Mouse (Mus musculus): Measurements from ENCODE around the gene Pgk1. TPM values are rescaled to one million over a fixed set of nuclear protein-coding genes. Genes with fewer than 3 reads are reported as not detected.

Pgk1 gene
- 265 and 289 TPM in 2 replicates for polyA plus RNA-seq (2015; fragmentation: Nextera tagmentation; extraction: Ambion mirVana)

DNA sequence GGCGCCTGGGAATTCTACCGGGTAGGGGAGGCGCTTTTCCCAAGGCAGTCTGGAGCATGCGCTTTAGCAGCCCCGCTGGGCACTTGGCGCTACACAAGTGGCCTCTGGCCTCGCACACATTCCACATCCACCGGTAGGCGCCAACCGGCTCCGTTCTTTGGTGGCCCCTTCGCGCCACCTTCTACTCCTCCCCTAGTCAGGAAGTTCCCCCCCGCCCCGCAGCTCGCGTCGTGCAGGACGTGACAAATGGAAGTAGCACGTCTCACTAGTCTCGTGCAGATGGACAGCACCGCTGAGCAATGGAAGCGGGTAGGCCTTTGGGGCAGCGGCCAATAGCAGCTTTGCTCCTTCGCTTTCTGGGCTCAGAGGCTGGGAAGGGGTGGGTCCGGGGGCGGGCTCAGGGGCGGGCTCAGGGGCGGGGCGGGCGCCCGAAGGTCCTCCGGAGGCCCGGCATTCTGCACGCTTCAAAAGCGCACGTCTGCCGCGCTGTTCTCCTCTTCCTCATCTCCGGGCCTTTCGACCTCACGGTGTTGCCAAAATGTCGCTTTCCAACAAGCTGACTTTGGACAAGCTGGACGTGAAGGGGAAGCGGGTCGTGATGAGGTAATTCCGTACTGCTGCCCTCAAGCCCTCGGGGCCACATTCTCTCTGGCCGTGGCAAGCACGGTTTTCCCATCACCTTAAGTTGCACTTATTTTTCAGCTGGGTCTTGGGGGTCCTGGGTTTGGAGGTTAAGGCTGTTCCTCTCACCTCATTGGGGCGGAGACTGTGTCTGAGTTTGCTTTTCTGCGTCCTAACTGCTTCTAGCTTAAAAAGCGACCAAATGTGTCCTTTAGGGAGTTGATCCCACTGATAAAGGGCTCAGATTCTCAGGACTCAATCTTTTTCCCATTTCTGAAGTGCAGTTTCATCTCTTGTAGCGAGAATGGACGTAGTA is at the start of gene Pgk1:
Pgk1 (plus strand) TSS at position 388 of the 937 bp plus-strand sequence.
- peak within 1 kb of the TSS; percentile 70 for H3K4me2 ChIP-seq

DNA sequence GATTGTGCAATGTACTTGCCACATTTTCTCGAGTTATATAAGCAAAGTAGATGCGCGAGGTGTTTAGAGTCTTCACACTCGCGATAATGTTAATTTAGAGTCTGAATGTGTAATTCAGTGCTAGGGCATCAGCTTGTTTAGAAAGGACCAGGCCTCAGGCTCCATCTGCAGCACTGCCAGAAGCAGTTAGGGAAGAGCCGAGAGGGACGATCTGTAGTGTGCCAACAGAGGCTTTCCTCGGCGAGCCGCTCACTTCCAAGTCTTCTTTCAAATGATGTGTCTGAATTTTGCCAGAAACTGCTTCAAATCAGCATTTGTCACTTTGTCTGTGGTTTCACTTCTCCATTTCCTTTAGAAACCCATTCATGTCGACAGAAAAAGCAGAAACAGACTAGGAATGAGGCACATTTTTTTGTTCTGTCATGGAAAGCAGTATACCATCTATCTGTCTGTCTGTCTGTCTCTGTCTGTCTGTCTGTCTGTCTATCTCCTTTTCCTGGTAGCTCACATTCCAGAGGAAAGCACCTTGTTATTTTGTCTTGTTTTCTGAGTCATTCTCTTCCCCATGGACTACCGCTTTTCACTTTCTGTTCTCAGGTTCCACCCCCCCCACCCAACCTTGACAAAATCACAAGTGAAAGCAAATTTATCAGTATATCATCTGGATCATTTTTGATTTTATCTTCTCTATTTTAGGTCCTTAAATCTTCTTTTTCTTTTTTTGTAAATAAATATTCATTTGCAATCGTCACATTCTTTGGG is 47.4 kb upstream of the Pgk1 start:
- H3K4me2 ChIP-seq = no peak overlapping the region
- H3K27me3 ChIP-seq = no peaks in the 10 kb centered on the region
- no peak for ATAC-seq (ENCODE audit: low read depth)
- no peaks in the 10 kb centered on the region for H3K4me1 ChIP-seq (replicated peaks)
- no peaks in the 10 kb centered on the region for H3K9me3 ChIP-seq
- 83% methylated on average over 13 of the region's 13 CpGs for WGBS
- H3K4me3 ChIP-seq = no peak overlapping the region
- H3K9ac ChIP-seq = no peak overlapping the region
- H3K27ac ChIP-seq (replicated peaks) = no peak overlapping the region
- no peaks in the 10 kb centered on the region for H3K36me3 ChIP-seq

More for the DNA sequence above, at the start of gene Pgk1:
- ATAC-seq (ENCODE audit: low read depth) = peak; percentile 98
- Histone ChIP-seq H3K36me3 (no peaks in the 10 kb centered on the region), H3K27me3 (no peaks in the 10 kb centered on the region), H3K27ac (replicated peaks) (peak within 1 kb of the TSS; percentile 92), H3K9ac (peak within 1 kb of the TSS; percentile 77), H3K9me3 (no peaks in the 10 kb centered on the region), H3K4me3 (peak within 1 kb of the TSS; percentile 53), H3K4me1 (replicated peaks) (peaks cover 33% of the 10 kb centered on the region)
- 16% methylated on average over 55 of the region's 55 CpGs for WGBS

DNA sequence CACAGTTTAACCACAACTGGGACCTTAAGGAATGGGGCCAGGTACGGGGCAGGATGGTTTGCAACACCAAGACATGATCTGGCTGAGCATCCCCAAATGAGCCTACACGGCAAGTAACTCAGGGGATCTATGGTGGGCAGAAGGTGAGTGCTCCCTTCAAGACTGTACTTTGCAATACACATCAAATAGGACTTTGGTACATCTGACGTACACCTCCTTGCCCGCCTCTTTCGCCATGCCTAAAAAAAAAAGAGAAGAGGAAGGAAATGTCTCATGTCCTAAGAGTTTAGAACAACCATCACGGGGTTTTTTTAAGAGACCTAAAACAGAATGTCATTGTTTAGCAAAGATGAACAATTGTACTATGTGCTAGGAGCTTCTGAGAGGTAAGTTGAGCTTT is 44.0 kb upstream of the Pgk1 start, which contains the start of gene Tlr13:
Tlr13 (plus strand) TSS at position 269 of the 400 bp plus-strand sequence.
- no peak for ATAC-seq (ENCODE audit: low read depth)
- Histone ChIP-seq H3K9ac (no peak within 1 kb of the TSS), H3K4me2 (no peak within 1 kb of the TSS), H3K4me3 (no peak within 1 kb of the TSS), H3K9me3 (no peaks in the 10 kb centered on the region), H3K27me3 (no peaks in the 10 kb centered on the region), H3K36me3 (no peaks in the 10 kb centered on the region), H3K4me1 (replicated peaks) (no peaks in the 10 kb centered on the region), H3K27ac (replicated peaks) (no peak within 1 kb of the TSS)
- 88% methylated on average over 6 of the region's 6 CpGs for WGBS

DNA sequence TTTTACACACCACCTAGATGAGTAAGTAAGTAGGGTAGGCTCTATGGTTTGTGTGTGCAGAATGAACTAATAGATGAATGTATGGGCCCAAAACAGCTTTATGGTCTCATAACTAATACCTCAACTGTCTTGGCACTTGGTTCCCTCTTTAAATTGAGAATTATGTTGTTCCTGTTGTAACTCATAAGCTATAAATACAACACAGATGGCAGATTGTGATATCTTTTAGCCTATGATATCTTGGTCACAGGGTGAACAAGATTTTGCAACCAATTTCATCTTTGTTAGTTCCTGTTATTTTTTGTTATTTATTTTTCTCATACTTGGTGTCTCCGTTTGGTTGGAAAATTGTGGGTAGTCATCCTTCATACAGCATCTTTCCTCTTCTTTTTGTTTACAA is 38.7 kb upstream of the Pgk1 start:
- H3K4me1 ChIP-seq (replicated peaks) = no peaks in the 10 kb centered on the region
- H3K9ac ChIP-seq = no peak overlapping the region
- H3K36me3 ChIP-seq = no peaks in the 10 kb centered on the region
- H3K27me3 ChIP-seq = peaks cover 3% of the 10 kb centered on the region; the same call in 1 of the 2 replicates
- no peak overlapping the region for H3K27ac ChIP-seq (replicated peaks)
- WGBS = 90% methylated on average over 1 of the region's 1 CpGs
- H3K9me3 ChIP-seq = no peaks in the 10 kb centered on the region
- H3K4me2 ChIP-seq = no peak overlapping the region
- no peak for ATAC-seq (ENCODE audit: low read depth)
- no peak overlapping the region for H3K4me3 ChIP-seq

DNA sequence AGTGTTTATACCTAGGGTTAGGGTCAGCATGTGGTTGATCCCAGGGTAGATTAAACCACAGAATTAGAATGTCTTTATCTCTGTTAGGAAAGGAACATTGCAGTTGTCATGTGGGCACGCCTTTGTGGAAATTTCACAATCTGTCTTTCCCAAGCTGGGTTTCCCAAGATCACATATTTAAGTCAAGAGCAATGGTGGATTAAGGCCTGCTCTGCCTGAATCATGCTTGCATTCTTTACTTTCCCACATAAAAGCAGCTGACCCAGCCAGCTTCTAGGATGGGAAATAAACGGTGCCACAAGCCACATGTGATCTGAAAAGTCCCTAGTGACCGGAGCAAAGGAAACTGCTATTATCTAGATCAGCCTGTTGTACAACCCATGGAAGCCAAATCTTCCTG is 37.4 kb upstream of the Pgk1 start:
- H3K27ac ChIP-seq (replicated peaks) = no peak overlapping the region
- no peaks in the 10 kb centered on the region for H3K4me1 ChIP-seq (replicated peaks)
- no peaks in the 10 kb centered on the region for H3K9me3 ChIP-seq
- no peak overlapping the region for H3K4me2 ChIP-seq
- H3K27me3 ChIP-seq = peaks cover 3% of the 10 kb centered on the region; the same call in 1 of the 2 replicates
- H3K36me3 ChIP-seq = no peaks in the 10 kb centered on the region
- H3K4me3 ChIP-seq = no peak overlapping the region
- no peak overlapping the region for H3K9ac ChIP-seq
- WGBS = 83% methylated on average over 3 of the region's 3 CpGs
- ATAC-seq (ENCODE audit: low read depth) = no peak

DNA sequence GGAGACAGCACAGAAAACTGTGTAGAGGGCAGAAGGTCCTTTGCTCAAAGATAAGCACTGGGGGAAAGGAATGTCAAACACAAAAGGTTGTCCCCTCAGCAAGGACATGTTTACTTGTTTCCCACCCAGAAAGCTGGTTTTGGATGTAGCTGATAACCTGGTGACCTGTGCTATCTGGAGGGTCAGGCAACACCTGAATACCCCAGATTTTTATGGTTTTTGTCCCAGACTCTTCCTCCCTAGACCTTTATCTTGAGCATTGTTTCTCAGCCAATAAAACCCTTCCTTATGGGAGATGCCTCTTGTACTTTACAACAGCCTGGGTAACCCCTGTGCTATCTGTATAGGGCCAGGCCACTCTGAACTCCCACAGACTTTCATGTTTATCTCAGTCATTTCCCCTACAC is 32.7 kb upstream of the Pgk1 start:
- no peaks in the 10 kb centered on the region for H3K9me3 ChIP-seq
- H3K4me1 ChIP-seq (replicated peaks) = no peaks in the 10 kb centered on the region
- H3K36me3 ChIP-seq = no peaks in the 10 kb centered on the region
- ATAC-seq (ENCODE audit: low read depth) = no peak
- peaks cover 3% of the 10 kb centered on the region; the same call in 1 of the 2 replicates for H3K27me3 ChIP-seq
- H3K4me3 ChIP-seq = no peak overlapping the region
- H3K9ac ChIP-seq = no peak overlapping the region
- no peak overlapping the region for H3K4me2 ChIP-seq
- no peak overlapping the region for H3K27ac ChIP-seq (replicated peaks)

DNA sequence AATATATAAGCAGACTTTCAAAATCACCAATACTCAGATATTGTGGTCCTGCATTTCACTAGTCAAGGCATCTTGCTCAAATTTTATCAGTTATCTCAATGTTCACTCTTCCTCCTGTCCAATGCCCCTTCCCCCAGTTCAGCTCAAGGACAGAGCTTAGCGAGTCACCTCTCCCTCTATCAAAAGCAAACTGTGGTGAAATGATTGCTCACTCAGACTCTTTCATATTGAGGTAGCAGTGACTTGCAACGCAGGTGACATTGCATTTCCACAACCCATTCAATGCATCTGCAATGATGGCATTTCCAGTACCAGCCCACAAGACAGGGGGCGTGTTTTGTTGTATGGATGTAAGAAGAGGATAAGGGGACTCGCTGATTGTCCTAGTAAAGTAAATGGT is 31.0 kb upstream of the Pgk1 start:
- Histone ChIP-seq H3K27me3 (no peaks in the 10 kb centered on the region), H3K4me2 (no peak overlapping the region), H3K36me3 (no peaks in the 10 kb centered on the region), H3K9me3 (no peaks in the 10 kb centered on the region), H3K4me3 (no peak overlapping the region), H3K9ac (no peak overlapping the region), H3K27ac (replicated peaks) (no peak overlapping the region), H3K4me1 (replicated peaks) (no peaks in the 10 kb centered on the region)
- no peak for ATAC-seq (ENCODE audit: low read depth)
- WGBS = 84% methylated on average over 4 of the region's 4 CpGs

DNA sequence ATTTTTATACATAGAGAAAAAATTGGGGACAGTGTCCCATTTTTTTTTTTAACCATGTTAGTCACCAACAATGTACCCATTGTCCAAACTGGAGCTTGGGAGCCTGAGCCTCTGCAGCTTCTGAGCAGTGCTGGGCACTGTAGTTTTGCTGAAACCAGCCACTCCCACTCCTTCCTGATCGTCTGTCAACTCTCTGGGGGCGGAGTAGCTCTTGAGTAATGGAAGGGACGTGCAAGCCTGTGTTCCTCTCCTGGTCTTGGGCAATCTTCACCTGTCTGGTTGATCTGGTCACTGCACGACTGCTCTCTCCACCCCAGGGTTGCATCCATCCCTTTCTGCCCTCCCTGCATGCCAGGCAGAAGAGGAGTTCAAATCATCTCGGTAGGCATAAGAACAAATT is 22.9 kb upstream of the Pgk1 start:
- Histone ChIP-seq H3K27me3 (no peaks in the 10 kb centered on the region), H3K4me1 (replicated peaks) (no peaks in the 10 kb centered on the region), H3K4me3 (no peak overlapping the region), H3K27ac (replicated peaks) (no peak overlapping the region), H3K4me2 (no peak overlapping the region), H3K9ac (no peak overlapping the region), H3K36me3 (no peaks in the 10 kb centered on the region), H3K9me3 (no peaks in the 10 kb centered on the region)
- no peak for ATAC-seq (ENCODE audit: low read depth)
- WGBS = 55% methylated on average over 5 of the region's 5 CpGs

DNA sequence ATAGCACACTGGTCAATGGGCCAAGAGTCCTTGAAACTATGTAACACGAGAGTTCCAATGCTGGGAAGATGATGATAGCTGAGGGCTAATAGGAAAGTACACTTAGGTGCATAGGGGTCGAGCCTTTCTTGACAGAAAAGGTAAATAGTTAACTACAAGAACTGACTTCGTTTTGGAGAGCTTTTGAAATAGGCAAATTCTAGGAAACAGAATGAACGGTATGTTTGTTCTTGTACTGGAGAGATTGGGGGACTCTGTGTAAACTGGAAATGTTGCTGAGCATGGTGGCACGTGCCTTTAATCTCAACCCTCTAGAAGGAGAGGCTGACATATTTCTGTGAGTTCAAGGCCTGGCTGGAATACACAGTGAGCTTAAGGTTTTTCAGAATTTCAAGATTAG is 22.3 kb upstream of the Pgk1 start:
- Histone ChIP-seq H3K4me2 (no peak overlapping the region), H3K4me1 (replicated peaks) (no peaks in the 10 kb centered on the region), H3K27me3 (no peaks in the 10 kb centered on the region), H3K27ac (replicated peaks) (no peak overlapping the region), H3K9ac (no peak overlapping the region), H3K36me3 (no peaks in the 10 kb centered on the region), H3K4me3 (no peak overlapping the region), H3K9me3 (no peaks in the 10 kb centered on the region)
- ATAC-seq (ENCODE audit: low read depth) = no peak
- 77% methylated on average over 5 of the region's 5 CpGs for WGBS

DNA sequence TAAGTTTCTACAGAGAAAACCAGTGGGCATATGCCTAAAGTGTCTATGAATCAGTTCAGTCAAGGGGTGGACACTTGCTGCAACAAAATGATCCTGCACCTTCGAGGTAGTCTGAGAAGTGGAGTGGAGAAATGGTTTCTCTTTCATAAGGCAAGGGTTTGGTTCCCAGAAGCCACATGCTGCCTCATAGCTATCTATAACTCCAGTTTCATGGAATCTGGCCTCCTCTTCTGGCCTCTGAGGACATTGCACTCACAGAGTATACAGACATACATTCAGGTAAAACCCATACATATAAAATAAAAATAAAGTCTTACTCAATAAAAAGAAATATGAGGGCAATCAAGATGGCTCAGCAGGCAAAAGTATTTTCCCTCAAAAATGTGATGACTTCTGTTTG is 21.8 kb upstream of the Pgk1 start:
- Histone ChIP-seq H3K9me3 (no peaks in the 10 kb centered on the region), H3K4me1 (replicated peaks) (no peaks in the 10 kb centered on the region), H3K4me3 (no peak overlapping the region), H3K36me3 (no peaks in the 10 kb centered on the region), H3K27ac (replicated peaks) (no peak overlapping the region), H3K9ac (no peak overlapping the region), H3K4me2 (no peak overlapping the region), H3K27me3 (no peaks in the 10 kb centered on the region)
- no peak for ATAC-seq (ENCODE audit: low read depth)
- WGBS = 77% methylated on average over 1 of the region's 1 CpGs

DNA sequence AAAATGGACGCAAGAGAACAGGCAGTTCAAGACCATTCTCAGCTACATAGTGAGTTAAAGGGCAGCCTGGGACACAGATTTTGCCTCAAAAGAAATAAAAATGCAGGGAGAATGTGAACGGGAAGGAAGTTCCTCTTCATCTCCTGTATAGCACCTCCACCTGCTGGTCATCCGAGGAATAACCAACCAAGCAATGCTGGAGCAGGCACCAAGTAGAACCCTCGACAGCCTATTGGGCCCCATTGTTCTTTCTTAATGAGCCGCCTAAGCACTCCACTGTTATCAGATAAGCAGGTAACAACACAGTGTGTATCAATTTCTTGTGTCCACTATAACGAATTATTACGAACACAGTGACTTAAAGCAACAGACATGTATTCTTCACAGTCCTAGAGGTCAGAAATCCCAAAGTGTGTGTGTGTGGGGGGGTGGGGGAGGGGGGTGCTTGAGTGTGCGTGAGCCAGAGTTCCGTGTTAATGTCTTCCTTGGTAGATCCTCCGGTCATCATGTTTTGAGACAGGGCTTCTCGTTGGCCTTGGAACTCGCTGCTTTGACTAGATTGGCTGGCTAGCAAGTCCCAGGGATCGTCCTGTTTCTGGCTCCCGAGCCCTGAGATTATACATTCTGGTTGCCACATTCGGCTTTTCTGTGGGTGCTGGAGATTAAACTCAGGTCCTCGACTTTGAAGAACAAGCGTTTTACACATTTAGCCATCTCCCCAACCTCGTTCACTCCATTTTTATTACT is 15.6 kb upstream of the Pgk1 start:
- H3K9ac ChIP-seq = peak overlapping the region; percentile 49; the same call in 1 of the 2 replicates
- no peaks in the 10 kb centered on the region for H3K27me3 ChIP-seq
- no peaks in the 10 kb centered on the region for H3K36me3 ChIP-seq
- H3K9me3 ChIP-seq = no peaks in the 10 kb centered on the region
- 27% methylated on average over 18 of the region's 18 CpGs for WGBS
- no peak overlapping the region for H3K27ac ChIP-seq (replicated peaks)
- peak overlapping the region; percentile 49 for H3K4me2 ChIP-seq
- peak overlapping the region; percentile 29 for H3K4me3 ChIP-seq
- H3K4me1 ChIP-seq (replicated peaks) = no peaks in the 10 kb centered on the region
- ATAC-seq (ENCODE audit: low read depth) = peak; percentile 89

DNA sequence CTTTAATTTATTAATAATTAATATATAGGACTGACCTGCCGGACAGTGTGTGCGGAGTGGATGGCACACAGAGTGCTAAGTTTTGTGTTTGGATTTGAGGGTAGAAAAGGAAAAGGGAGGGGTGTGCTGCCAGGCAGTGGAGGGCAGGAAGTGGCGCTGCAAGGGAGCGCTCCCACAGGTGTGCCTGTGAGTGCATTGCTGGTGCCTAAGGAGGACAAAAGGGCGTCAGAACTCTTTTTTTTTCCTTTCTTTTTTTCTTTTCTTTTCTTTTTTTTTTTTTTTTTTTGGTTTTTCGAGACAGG is 15.1 kb upstream of the Pgk1 start:
- peak overlapping the region; percentile 49 for H3K4me2 ChIP-seq
- peak; percentile 66 for ATAC-seq (ENCODE audit: low read depth)
- no peak overlapping the region for H3K9ac ChIP-seq
- WGBS = 54% methylated on average over 5 of the region's 6 CpGs
- H3K27ac ChIP-seq (replicated peaks) = no peak overlapping the region
- H3K27me3 ChIP-seq = no peaks in the 10 kb centered on the region
- no peaks in the 10 kb centered on the region for H3K4me1 ChIP-seq (replicated peaks)
- H3K36me3 ChIP-seq = no peaks in the 10 kb centered on the region
- H3K4me3 ChIP-seq = peak overlapping the region; percentile 29
- H3K9me3 ChIP-seq = no peaks in the 10 kb centered on the region

Data from neural tube, embryonic 13.5 days (tissue).